In genomic region chr12:27341130-27341870, GRCm38 (mm10) we compare ENCODE assay signal across 8 mouse cellular contexts. TPM values are rescaled to one million over a fixed set of nuclear protein-coding genes. Genes with fewer than 3 reads are reported as not detected.
DNase-seq lines count a peak whose midpoint lies in the region; ATAC-seq and TF ChIP-seq lines count a peak whose summit lies in the region.

No protein-coding gene starts in this region.

- H3K4me1 ChIP-seq in E14TG2a.4 (replicated peaks; ENCODE audit: low read depth, low read length): peaks cover 38% of the 10 kb centered on the region
- H3K4me1 ChIP-seq in forebrain, embryonic 16.5 days (replicated peaks; ENCODE audit: control insufficient read depth, insufficient read depth, low read length): peaks cover 9% of the 10 kb centered on the region
- H3K4me1 ChIP-seq in intestine, embryonic 14.5 days (replicated peaks; ENCODE audit: control insufficient read depth, insufficient read depth, low read length): peaks cover 8% of the 10 kb centered on the region
- H3K4me1 ChIP-seq in midbrain, embryonic 15.5 days: peaks cover 16% of the 10 kb centered on the region

- peaks cover 53% of the 10 kb centered on the region for H3K27me3 ChIP-seq in E14TG2a.4 (ENCODE audit: insufficient read depth, low read length)
- H3K27me3 ChIP-seq in forebrain, embryonic 16.5 days (replicated peaks; ENCODE audit: control insufficient read depth, insufficient read depth, low read length): no peaks in the 10 kb centered on the region
- no peaks in the 10 kb centered on the region for H3K27me3 ChIP-seq in intestine, embryonic 14.5 days (replicated peaks; ENCODE audit: control insufficient read depth, insufficient read depth, low read length)
- no peaks in the 10 kb centered on the region for H3K27me3 ChIP-seq in midbrain, embryonic 15.5 days (replicated peaks)

- H3K9ac ChIP-seq in forebrain, embryonic 16.5 days (replicated peaks; ENCODE audit: low read depth, low read length): peak overlapping the region; percentile 91
- peak overlapping the region; percentile 93 for H3K9ac ChIP-seq in intestine, embryonic 14.5 days (ENCODE audit: low read length)
- peak overlapping the region; percentile 97 for H3K9ac ChIP-seq in midbrain, embryonic 15.5 days

- peak; percentile 3 for DNase-seq in adrenal gland, postnatal 25 days
- DNase-seq in intestine, embryonic 14.5 days (ENCODE audit: low spot score): peak; percentile 89
- peak; percentile 65 for DNase-seq in left cerebral cortex, postnatal 4 days
- DNase-seq in testis, postnatal 10 days (ENCODE audit: low spot score): peak; percentile 55
- DNase-seq in adipocyte (ENCODE audit: low spot score): no peak

- TF ChIP-seq CTCF in E14TG2a.4 (conservative IDR thresholded peaks at IDR 0.05; ENCODE audit: low read length): no peak

- H3K9me3 ChIP-seq in E14TG2a.4 (ENCODE audit: low read length): no peaks in the 10 kb centered on the region
- H3K9me3 ChIP-seq in forebrain, embryonic 16.5 days (ENCODE audit: control insufficient read depth, low read length): no peaks in the 10 kb centered on the region
- H3K9me3 ChIP-seq in intestine, embryonic 14.5 days (ENCODE audit: control insufficient read depth, low read length): no peaks in the 10 kb centered on the region
- no peaks in the 10 kb centered on the region for H3K9me3 ChIP-seq in midbrain, embryonic 15.5 days

- peak overlapping the region; percentile 100 for H3K27ac ChIP-seq in forebrain, embryonic 16.5 days (ENCODE audit: low read length)
- H3K27ac ChIP-seq in intestine, embryonic 14.5 days (ENCODE audit: low read depth): peak overlapping the region; percentile 98
- peak overlapping the region; percentile 99 for H3K27ac ChIP-seq in midbrain, embryonic 15.5 days

- H3K4me3 ChIP-seq in E14TG2a.4 (replicated peaks; ENCODE audit: low read length): peak overlapping the region; percentile 86
- H3K4me3 ChIP-seq in forebrain, embryonic 16.5 days (replicated peaks; ENCODE audit: low read length): peak overlapping the region; percentile 90
- peak overlapping the region; percentile 77 for H3K4me3 ChIP-seq in intestine, embryonic 14.5 days (ENCODE audit: low read depth, low read length)
- peak overlapping the region; percentile 82 for H3K4me3 ChIP-seq in midbrain, embryonic 15.5 days

- WGBS in forebrain, embryonic 16.5 days: under 1% methylated on average over 79 of the region's 80 CpGs
- under 1% methylated on average over 77 of the region's 80 CpGs for WGBS in intestine, embryonic 14.5 days
- WGBS in midbrain, embryonic 15.5 days: under 1% methylated on average over 80 of the region's 80 CpGs

- H3K36me3 ChIP-seq in E14TG2a.4 (ENCODE audit: insufficient read depth, low read length): no peaks in the 10 kb centered on the region
- H3K36me3 ChIP-seq in forebrain, embryonic 16.5 days (ENCODE audit: control insufficient read depth, insufficient read depth): no peaks in the 10 kb centered on the region; the same call in 1 of the 2 replicates
- peaks cover 8% of the 10 kb centered on the region for H3K36me3 ChIP-seq in intestine, embryonic 14.5 days (ENCODE audit: control insufficient read depth, insufficient read depth, low read length)
- H3K36me3 ChIP-seq in midbrain, embryonic 15.5 days (replicated peaks): no peaks in the 10 kb centered on the region

- intact Hi-C loops in left cerebral cortex, postnatal 4 days (cut with DNase I): loop anchor here (10.0 kb wide), 3 partner anchors 254 to 644 kb away; no protein-coding TSS in a partner anchor

- ATAC-seq in forebrain, embryonic 16.5 days: no peak
- no peak for ATAC-seq in intestine, embryonic 14.5 days (replicated peaks; ENCODE audit: low FRiP score, low TSS enrichment, low read depth)
- no peak for ATAC-seq in midbrain, embryonic 15.5 days (replicated peaks)

- peak overlapping the region; percentile 35 for H3K4me2 ChIP-seq in forebrain, embryonic 16.5 days (ENCODE audit: low read length)
- peak overlapping the region; percentile 86 for H3K4me2 ChIP-seq in intestine, embryonic 14.5 days (ENCODE audit: low read length)
- H3K4me2 ChIP-seq in midbrain, embryonic 15.5 days: peak overlapping the region; percentile 63

RNA-seq across cellular contexts. Expression of gene Sox11, which starts 1.1 kb away (rescaled TPM):
- 0.30 and 0.33 TPM in 2 replicates for total RNA-seq in adrenal gland, postnatal 25 days (2021)
- 949 and 1,162 TPM in 2 replicates for polyA plus RNA-seq in forebrain, embryonic 16.5 days (2015; fragmentation: Nextera tagmentation; extraction: Ambion mirVana)
- 60.1 and 72.7 TPM in 2 replicates for polyA plus RNA-seq in intestine, embryonic 14.5 days (2014; fragmentation: Nextera tagmentation; extraction: Ambion mirVana)
- 100 to 1,000 TPM; 194 to 222 TPM for total RNA-seq in left cerebral cortex, postnatal 4 days (2021)
- 467 and 470 TPM in 2 replicates for polyA plus RNA-seq in midbrain, embryonic 15.5 days (2015; fragmentation: Nextera tagmentation; extraction: Ambion mirVana)

Comparison
In these comparisons a context has a peak if more than half of its experiments do, and no peak if none do; other contexts are left out.
1. H3K4me2 ChIP-seq: peak in every context shown above with its lines; median percentile 86 in intestine, embryonic 14.5 days; 63 in midbrain, embryonic 15.5 days; 35 in forebrain, embryonic 16.5 days.